15 mouse cellular contexts compared by ENCODE assay signal in the genomic region with DNA sequence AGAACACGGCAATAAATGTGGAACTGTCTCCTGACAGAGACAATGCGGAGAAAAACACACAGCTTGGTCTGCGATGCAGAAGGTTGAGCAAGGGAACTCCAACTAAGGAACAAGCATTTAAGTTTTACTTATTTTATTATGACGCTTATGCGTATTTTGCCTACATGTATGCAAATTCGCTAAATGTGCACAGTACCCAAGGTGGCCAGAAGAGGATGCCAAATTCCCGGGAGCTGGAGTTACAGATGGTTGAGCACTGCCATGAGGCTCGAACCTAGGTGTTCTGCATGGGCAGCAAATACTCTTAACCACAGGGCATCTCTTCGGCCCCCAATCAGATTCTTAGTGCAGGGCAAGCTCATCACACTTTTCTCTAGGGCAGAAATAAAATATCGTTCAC. TPM values are rescaled to one million over a fixed set of nuclear protein-coding genes. Genes with fewer than 3 reads are reported as not detected.
DNase-seq lines count a peak whose midpoint lies in the region; ATAC-seq and TF ChIP-seq lines count a peak whose summit lies in the region.
"Had no signal": no experiment of that assay in that cellular context is flagged by ENCODE, and none has a peak within 500 bp of the region (broad histone marks: within the 10 kb centered on the region; RNA-seq: fewer than 3 reads in every experiment).

No protein-coding gene starts in this region.

- no peaks in the 10 kb centered on the region for H3K9me3 ChIP-seq in intestine, postnatal 0 days (ENCODE audit: control insufficient read depth)
- no peaks in the 10 kb centered on the region for H3K9me3 ChIP-seq in intestine, embryonic 16.5 days (ENCODE audit: control insufficient read depth, low read length)
- H3K9me3 ChIP-seq: intestine, embryonic 15.5 days; limb, embryonic 10.5 days had no signal

- H3K36me3 ChIP-seq in intestine, postnatal 0 days (ENCODE audit: control insufficient read depth, insufficient read depth), result no peaks in the 10 kb centered on the region
- H3K36me3 ChIP-seq in intestine, embryonic 16.5 days (ENCODE audit: control insufficient read depth, insufficient read depth, low read length), result no peaks in the 10 kb centered on the region
- H3K36me3 ChIP-seq: intestine, embryonic 15.5 days; limb, embryonic 10.5 days had no signal

- no peaks in the 10 kb centered on the region for H3K27me3 ChIP-seq in intestine, postnatal 0 days (replicated peaks; ENCODE audit: control insufficient read depth, insufficient read depth, low read length)
- H3K27me3 ChIP-seq in intestine, embryonic 16.5 days (replicated peaks; ENCODE audit: control insufficient read depth, insufficient read depth, low read length), result no peaks in the 10 kb centered on the region
- H3K27me3 ChIP-seq: intestine, embryonic 15.5 days had no signal

- H3K4me2 ChIP-seq in intestine, postnatal 0 days (replicated peaks; ENCODE audit: low read depth), result no peak overlapping the region
- H3K4me2 ChIP-seq in intestine, embryonic 16.5 days (ENCODE audit: low read depth, low read length), result no peak overlapping the region
- H3K4me2 ChIP-seq: heart, embryonic 11.5 days; intestine, embryonic 15.5 days had no signal

- no peak overlapping the region for H3K9ac ChIP-seq in intestine, postnatal 0 days (ENCODE audit: low read depth, low read length)
- no peak overlapping the region for H3K9ac ChIP-seq in intestine, embryonic 16.5 days (ENCODE audit: low read depth, low read length)
- H3K9ac ChIP-seq: intestine, embryonic 15.5 days had no signal

- TF ChIP-seq CTCF in intestine, postnatal 0 days (IDR thresholded peaks at IDR 0.05; ENCODE audit: low read depth), result peak; percentile 63
- TF ChIP-seq CTCF in lung, adult 2 months (IDR thresholded peaks at IDR 0.05; ENCODE audit: insufficient read depth, low read length), result 0 out of 2 replicates have a peak, but pooled peaks have one; percentile 10
- TF ChIP-seq CTCF in brain, embryonic 14.5 days (IDR thresholded peaks at IDR 0.05; ENCODE audit: borderline replicate concordance, extremely low read depth, insufficient read depth, insufficient read length), result peak; percentile 45; the same call in 1 of the 2 replicates

- WGBS in intestine, postnatal 0 days, result 84% methylated on average over 10 of the region's 10 CpGs
- 87% methylated on average over 10 of the region's 10 CpGs for WGBS in intestine, embryonic 16.5 days
- WGBS in lung, adult 2 months, result 84% methylated on average over 10 of the region's 10 CpGs

- no peak overlapping the region for H3K4me3 ChIP-seq in intestine, postnatal 0 days (ENCODE audit: low read depth, low read length)
- no peak overlapping the region for H3K4me3 ChIP-seq in intestine, embryonic 16.5 days (ENCODE audit: low read length)
- H3K4me3 ChIP-seq in lung, adult 2 months (replicated peaks; ENCODE audit: extremely low read depth, low read depth, low read length), result no peak overlapping the region
- H3K4me3 ChIP-seq: erythroblast, embryonic 14.5 days; intestine, embryonic 15.5 days; limb, embryonic 10.5 days had no signal

- ATAC-seq in intestine, postnatal 0 days, result no peak
- ATAC-seq in intestine, embryonic 16.5 days, result no peak
- ATAC-seq in granulocyte monocyte progenitor cell, adult 5-6 weeks (replicated peaks; ENCODE audit: poor library complexity, severe bottlenecking), result no peak
- ATAC-seq: intestine, embryonic 15.5 days had no signal

- H3K27ac ChIP-seq in intestine, postnatal 0 days (ENCODE audit: low read depth, low read length), result no peak overlapping the region
- no peak overlapping the region for H3K27ac ChIP-seq in intestine, embryonic 16.5 days (ENCODE audit: low read length)
- H3K27ac ChIP-seq: intestine, embryonic 15.5 days; limb, embryonic 10.5 days had no signal

- no peaks in the 10 kb centered on the region for H3K4me1 ChIP-seq in intestine, postnatal 0 days (replicated peaks; ENCODE audit: control insufficient read depth, insufficient read depth, low read length)
- H3K4me1 ChIP-seq in intestine, embryonic 16.5 days (ENCODE audit: control insufficient read depth, insufficient read depth, low read length), result no peaks in the 10 kb centered on the region
- no peaks in the 10 kb centered on the region for H3K4me1 ChIP-seq in lung, adult 2 months (ENCODE audit: control insufficient read depth, insufficient read depth, low read length)
- H3K4me1 ChIP-seq: intestine, embryonic 15.5 days; limb, embryonic 10.5 days had no signal

- no peak for TF ChIP-seq POLR2A in lung, adult 2 months (IDR thresholded peaks at IDR 0.05; ENCODE audit: borderline replicate concordance, extremely low read depth, low read depth, low read length)
- TF ChIP-seq POLR2A in brain, embryonic 14.5 days (IDR thresholded peaks at IDR 0.05; ENCODE audit: borderline replicate concordance, extremely low read depth, insufficient read depth, insufficient read length, poor library complexity, severe bottlenecking), result no peak

- DNase-seq in cerebellum, postnatal 10 days, result peak; percentile 39 to 42
- no peak for DNase-seq in cerebellum, adult 8-10 months
- no peak for DNase-seq in lung, adult 2 months
- DNase-seq in lung, postnatal 4 days, result no peak
- DNase-seq in brain, embryonic 14.5 days (ENCODE audit: low read depth), result no peak
- DNase-seq: cerebellum, postnatal 36 days; lung, postnatal 10 days; right cerebral cortex, postnatal 14 days had no signal

RNA-seq across cellular contexts. Expression of gene Kcnj8, which starts 13.3 kb away (rescaled TPM):
- 28.7 and 29.8 TPM in 2 replicates for polyA plus RNA-seq in intestine, postnatal 0 days (2015; fragmentation: Nextera tagmentation; extraction: Ambion mirVana)
- 30.1 and 35.7 TPM in 2 replicates for polyA plus RNA-seq in intestine, embryonic 16.5 days (2015; fragmentation: Nextera tagmentation; extraction: Ambion mirVana)
- polyA plus RNA-seq in lung, adult 2 months (2012; rRNA removed), result 7.8 and 8.1 TPM in 2 replicates
- polyA plus RNA-seq in brain, embryonic 14.5 days (2012; rRNA removed), result 10.2 and 11.2 TPM in 2 replicates
- not detected in 2 replicates for total RNA-seq in granulocyte monocyte progenitor cell, adult 5-6 weeks (2014; fragmentation: Nextera tagmentation)
- not detected in 2 replicates for total RNA-seq in granulocyte monocyte progenitor cell, adult 5-6 weeks (2017)
- polyA plus RNA-seq: erythroblast, embryonic 14.5 days had no signal

RNA-seq across cellular contexts. Expression of gene Ldhb, which starts 50.3 kb away (rescaled TPM):
- 39.5 and 41.4 TPM in 2 replicates for polyA plus RNA-seq in intestine, postnatal 0 days (2015; fragmentation: Nextera tagmentation; extraction: Ambion mirVana)
- 80.5 and 93.6 TPM in 2 replicates for polyA plus RNA-seq in intestine, embryonic 16.5 days (2015; fragmentation: Nextera tagmentation; extraction: Ambion mirVana)
- polyA plus RNA-seq in lung, adult 2 months (2012; rRNA removed), result 138 and 224 TPM in 2 replicates
- polyA plus RNA-seq in brain, embryonic 14.5 days (2012; rRNA removed), result 357 and 408 TPM in 2 replicates
- total RNA-seq in granulocyte monocyte progenitor cell, adult 5-6 weeks (2014; fragmentation: Nextera tagmentation), result 64.1 and 67.3 TPM in 2 replicates
- 41.2 and 42.4 TPM in 2 replicates for total RNA-seq in granulocyte monocyte progenitor cell, adult 5-6 weeks (2017)
- polyA plus RNA-seq: erythroblast, embryonic 14.5 days had no signal

Comparison
In these comparisons a context has a peak if more than half of its experiments do, and no peak if none do; other contexts are left out.
1. DNase-seq: peak in cerebellum, postnatal 10 days (2 of 2); none in cerebellum, adult 8-10 months (single experiment), lung, adult 2 months (single experiment), lung, postnatal 4 days (0 of 2) and brain, embryonic 14.5 days (single experiment).
2. CTCF ChIP-seq: peak in every context shown above with its lines; median percentile 63 in intestine, postnatal 0 days; 45 in brain, embryonic 14.5 days; 10 in lung, adult 2 months.